In genomic region chr10:128820217-128820616, GRCm38 (mm10) we compare ENCODE assay signal across 18 mouse cellular contexts. TPM values are rescaled to one million over a fixed set of nuclear protein-coding genes. Genes with fewer than 3 reads are reported as not detected.
DNase-seq lines count a peak whose midpoint lies in the region; ATAC-seq lines count a peak whose summit lies in the region.
"Had no signal": no experiment of that assay in that cellular context is flagged by ENCODE, and none has a peak within 500 bp of the region (broad histone marks: within the 10 kb centered on the region; RNA-seq: fewer than 3 reads in every experiment).

No protein-coding gene starts in this region.

- no peaks in the 10 kb centered on the region for H3K27me3 ChIP-seq in hindbrain, embryonic 10.5 days (ENCODE audit: insufficient read depth, poor library complexity, severe bottlenecking)
- no peaks in the 10 kb centered on the region for H3K27me3 ChIP-seq in hindbrain, embryonic 13.5 days
- no peaks in the 10 kb centered on the region for H3K27me3 ChIP-seq in megakaryocyte, embryonic 14.5 days (replicated peaks)
- H3K27me3 ChIP-seq in embryonic facial prominence, embryonic 15.5 days: no peaks in the 10 kb centered on the region
- H3K27me3 ChIP-seq in stomach, embryonic 16.5 days (ENCODE audit: control insufficient read depth, insufficient read depth, low read length): no peaks in the 10 kb centered on the region
- H3K27me3 ChIP-seq: embryonic facial prominence, embryonic 12.5 days; heart, embryonic 15.5 days had no signal

- no peak overlapping the region for H3K27ac ChIP-seq in hindbrain, embryonic 10.5 days
- H3K27ac ChIP-seq in hindbrain, embryonic 13.5 days: no peak overlapping the region
- no peak overlapping the region for H3K27ac ChIP-seq in embryonic facial prominence, embryonic 15.5 days (replicated peaks)
- no peak overlapping the region for H3K27ac ChIP-seq in stomach, embryonic 16.5 days (ENCODE audit: low read length)
- H3K27ac ChIP-seq: embryonic facial prominence, embryonic 12.5 days; heart, embryonic 15.5 days; hindbrain, postnatal 0 days; left cerebral cortex, adult 2 months had no signal

- H3K4me3 ChIP-seq in hindbrain, embryonic 10.5 days: peak overlapping the region; percentile 88; the same call in 1 of the 2 replicates
- H3K4me3 ChIP-seq in hindbrain, embryonic 13.5 days: no peak overlapping the region
- peak overlapping the region; percentile 35 for H3K4me3 ChIP-seq in megakaryocyte, embryonic 14.5 days (replicated peaks)
- 0 out of 2 replicates have a peak overlapping the region, but pooled peaks have one; percentile 61 for H3K4me3 ChIP-seq in embryonic facial prominence, embryonic 15.5 days (replicated peaks)
- no peak overlapping the region for H3K4me3 ChIP-seq in stomach, embryonic 16.5 days (replicated peaks; ENCODE audit: low read length)

- WGBS in hindbrain, embryonic 10.5 days: 90% methylated on average over 4 of the region's 4 CpGs
- WGBS in hindbrain, embryonic 13.5 days: 91% methylated on average over 4 of the region's 4 CpGs
- 85% methylated on average over 4 of the region's 4 CpGs for WGBS in embryonic facial prominence, embryonic 15.5 days
- 83% methylated on average over 4 of the region's 4 CpGs for WGBS in stomach, embryonic 16.5 days

- H3K4me2 ChIP-seq in hindbrain, embryonic 13.5 days: no peak overlapping the region
- H3K4me2 ChIP-seq in embryonic facial prominence, embryonic 15.5 days (replicated peaks): no peak overlapping the region
- peak overlapping the region; percentile 66; the same call in 1 of the 2 replicates for H3K4me2 ChIP-seq in stomach, embryonic 16.5 days (ENCODE audit: low read depth, low read length)

- no peak for DNase-seq in hindbrain, embryonic 10.5 days (ENCODE audit: low spot score)
- DNase-seq in yolk sac, embryonic 10.5 days (ENCODE audit: low spot score): no peak
- DNase-seq: adrenal gland, postnatal 14 days; cerebellum, adult 8-10 months; gastrocnemius, postnatal 14 days; lung, adult 18-20 months; right cerebral cortex, postnatal 25 days; thymus, postnatal 4 days had no signal

- H3K36me3 ChIP-seq in hindbrain, embryonic 10.5 days: peaks cover 60% of the 10 kb centered on the region
- H3K36me3 ChIP-seq in hindbrain, embryonic 13.5 days: peaks cover 49% of the 10 kb centered on the region
- H3K36me3 ChIP-seq in megakaryocyte, embryonic 14.5 days (replicated peaks; ENCODE audit: low read length): peaks cover 62% of the 10 kb centered on the region
- peaks cover 47% of the 10 kb centered on the region for H3K36me3 ChIP-seq in embryonic facial prominence, embryonic 15.5 days
- peaks cover 11% of the 10 kb centered on the region for H3K36me3 ChIP-seq in stomach, embryonic 16.5 days (ENCODE audit: control insufficient read depth, insufficient read depth, low read length)

- no peak for ATAC-seq in hindbrain, embryonic 13.5 days (ENCODE audit: low FRiP score)
- ATAC-seq in megakaryocyte, adult 5-6 weeks (ENCODE audit: poor library complexity, severe bottlenecking): no peak
- ATAC-seq in embryonic facial prominence, embryonic 15.5 days (ENCODE audit: insufficient number of reproducible peaks, low FRiP score, low TSS enrichment, low read depth): no peak
- ATAC-seq in stomach, embryonic 16.5 days (ENCODE audit: insufficient read depth, low FRiP score): no peak
- ATAC-seq: forebrain, embryonic 16.5 days; hindbrain, postnatal 0 days had no signal

- no peak overlapping the region for H3K9ac ChIP-seq in hindbrain, embryonic 13.5 days
- H3K9ac ChIP-seq in embryonic facial prominence, embryonic 15.5 days: no peak overlapping the region
- no peak overlapping the region for H3K9ac ChIP-seq in stomach, embryonic 16.5 days (ENCODE audit: low read length)

- no peaks in the 10 kb centered on the region for H3K9me3 ChIP-seq in hindbrain, embryonic 10.5 days
- H3K9me3 ChIP-seq in hindbrain, embryonic 13.5 days: no peaks in the 10 kb centered on the region
- no peaks in the 10 kb centered on the region for H3K9me3 ChIP-seq in megakaryocyte, embryonic 14.5 days
- H3K9me3 ChIP-seq in embryonic facial prominence, embryonic 15.5 days (replicated peaks): no peaks in the 10 kb centered on the region
- no peaks in the 10 kb centered on the region for H3K9me3 ChIP-seq in stomach, embryonic 16.5 days (replicated peaks; ENCODE audit: control insufficient read depth, low read length)
- H3K9me3 ChIP-seq: embryonic facial prominence, embryonic 12.5 days; heart, embryonic 15.5 days had no signal

- peaks cover 16% of the 10 kb centered on the region for H3K4me1 ChIP-seq in hindbrain, embryonic 10.5 days (replicated peaks)
- peaks cover 17% of the 10 kb centered on the region for H3K4me1 ChIP-seq in hindbrain, embryonic 13.5 days (replicated peaks)
- H3K4me1 ChIP-seq in megakaryocyte, embryonic 14.5 days: peaks cover 33% of the 10 kb centered on the region
- peaks cover 14% of the 10 kb centered on the region for H3K4me1 ChIP-seq in embryonic facial prominence, embryonic 15.5 days
- H3K4me1 ChIP-seq in stomach, embryonic 16.5 days (ENCODE audit: control insufficient read depth, insufficient read depth, low read length): peaks cover 6% of the 10 kb centered on the region

RNA-seq across cellular contexts. Expression of gene Ormdl2, which starts 1.2 kb away (rescaled TPM):
- polyA plus RNA-seq in hindbrain, embryonic 10.5 days (2016; fragmentation: Nextera tagmentation; extraction: Ambion mirVana): 74.1 and 97.0 TPM in 2 replicates
- 30.2 and 34.4 TPM in 2 replicates for polyA plus RNA-seq in hindbrain, embryonic 13.5 days (2015; fragmentation: Nextera tagmentation; extraction: Ambion mirVana)
- 13.9 TPM in 1 of 2 replicates, not detected in the other for polyA plus RNA-seq in megakaryocyte, embryonic 14.5 days (2012; ENCODE audit: insufficient read depth, low replicate concordance)
- 49.5 and 65.2 TPM in 2 replicates for total RNA-seq in megakaryocyte, adult 5-6 weeks (2015)
- 67.1 and 72.3 TPM in 2 replicates for total RNA-seq in megakaryocyte, adult 5-6 weeks (2017)
- 58.2 and 61.7 TPM in 2 replicates for polyA plus RNA-seq in embryonic facial prominence, embryonic 15.5 days (2015; fragmentation: Nextera tagmentation; extraction: Ambion mirVana)
- polyA plus RNA-seq in stomach, embryonic 16.5 days (2015; fragmentation: Nextera tagmentation; extraction: Ambion mirVana): 84.9 and 103 TPM in 2 replicates

RNA-seq across cellular contexts. Expression of gene Sarnp, which starts 3.1 kb away (rescaled TPM):
- 251 and 263 TPM in 2 replicates for polyA plus RNA-seq in hindbrain, embryonic 10.5 days (2016; fragmentation: Nextera tagmentation; extraction: Ambion mirVana)
- 185 and 190 TPM in 2 replicates for polyA plus RNA-seq in hindbrain, embryonic 13.5 days (2015; fragmentation: Nextera tagmentation; extraction: Ambion mirVana)
- 13.5 TPM in 1 of 2 replicates, not detected in the other for polyA plus RNA-seq in megakaryocyte, embryonic 14.5 days (2012; ENCODE audit: insufficient read depth, low replicate concordance)
- total RNA-seq in megakaryocyte, adult 5-6 weeks (2015): 173 and 182 TPM in 2 replicates
- 209 and 234 TPM in 2 replicates for total RNA-seq in megakaryocyte, adult 5-6 weeks (2017)
- polyA plus RNA-seq in embryonic facial prominence, embryonic 15.5 days (2015; fragmentation: Nextera tagmentation; extraction: Ambion mirVana): 194 and 196 TPM in 2 replicates
- 161 and 184 TPM in 2 replicates for polyA plus RNA-seq in stomach, embryonic 16.5 days (2015; fragmentation: Nextera tagmentation; extraction: Ambion mirVana)

RNA-seq across cellular contexts. Expression of gene Tmem198b, which starts 16.0 kb away (rescaled TPM):
- 19.1 and 23.3 TPM in 2 replicates for polyA plus RNA-seq in hindbrain, embryonic 10.5 days (2016; fragmentation: Nextera tagmentation; extraction: Ambion mirVana)
- 17.9 and 18.8 TPM in 2 replicates for polyA plus RNA-seq in hindbrain, embryonic 13.5 days (2015; fragmentation: Nextera tagmentation; extraction: Ambion mirVana)
- 0.95 and 2.0 TPM in 2 replicates for polyA plus RNA-seq in megakaryocyte, embryonic 14.5 days (2012; ENCODE audit: insufficient read depth, low replicate concordance)
- total RNA-seq in megakaryocyte, adult 5-6 weeks (2015): 4.5 and 6.5 TPM in 2 replicates
- total RNA-seq in megakaryocyte, adult 5-6 weeks (2017): 3.9 and 4.0 TPM in 2 replicates
- polyA plus RNA-seq in embryonic facial prominence, embryonic 15.5 days (2015; fragmentation: Nextera tagmentation; extraction: Ambion mirVana): 25.4 and 28.1 TPM in 2 replicates
- polyA plus RNA-seq in stomach, embryonic 16.5 days (2015; fragmentation: Nextera tagmentation; extraction: Ambion mirVana): 17.3 and 18.2 TPM in 2 replicates

RNA-seq across cellular contexts. Expression of gene Dnajc14, which starts 16.4 kb away (rescaled TPM):
- polyA plus RNA-seq in hindbrain, embryonic 10.5 days (2016; fragmentation: Nextera tagmentation; extraction: Ambion mirVana): 50.4 and 56.0 TPM in 2 replicates
- polyA plus RNA-seq in hindbrain, embryonic 13.5 days (2015; fragmentation: Nextera tagmentation; extraction: Ambion mirVana): 57.5 and 59.5 TPM in 2 replicates
- 13.4 and 18.2 TPM in 2 replicates for polyA plus RNA-seq in megakaryocyte, embryonic 14.5 days (2012; ENCODE audit: insufficient read depth, low replicate concordance)
- 29.1 and 35.9 TPM in 2 replicates for total RNA-seq in megakaryocyte, adult 5-6 weeks (2015)
- 58.3 and 61.3 TPM in 2 replicates for total RNA-seq in megakaryocyte, adult 5-6 weeks (2017)
- 62.5 and 64.7 TPM in 2 replicates for polyA plus RNA-seq in embryonic facial prominence, embryonic 15.5 days (2015; fragmentation: Nextera tagmentation; extraction: Ambion mirVana)
- 54.1 and 59.5 TPM in 2 replicates for polyA plus RNA-seq in stomach, embryonic 16.5 days (2015; fragmentation: Nextera tagmentation; extraction: Ambion mirVana)

RNA-seq across cellular contexts. Expression of gene Mmp19, which starts 29.5 kb away (rescaled TPM):
- 0.36 and 0.39 TPM in 2 replicates for polyA plus RNA-seq in hindbrain, embryonic 10.5 days (2016; fragmentation: Nextera tagmentation; extraction: Ambion mirVana)
- 0.51 and 0.71 TPM in 2 replicates for polyA plus RNA-seq in hindbrain, embryonic 13.5 days (2015; fragmentation: Nextera tagmentation; extraction: Ambion mirVana)
- polyA plus RNA-seq in megakaryocyte, embryonic 14.5 days (2012; ENCODE audit: insufficient read depth, low replicate concordance): 3.4 TPM in 1 of 2 replicates, not detected in the other
- 4.4 and 4.5 TPM in 2 replicates for total RNA-seq in megakaryocyte, adult 5-6 weeks (2015)
- total RNA-seq in megakaryocyte, adult 5-6 weeks (2017): 10.9 and 12.7 TPM in 2 replicates
- 2.3 and 2.6 TPM in 2 replicates for polyA plus RNA-seq in embryonic facial prominence, embryonic 15.5 days (2015; fragmentation: Nextera tagmentation; extraction: Ambion mirVana)
- 2.2 and 3.5 TPM in 2 replicates for polyA plus RNA-seq in stomach, embryonic 16.5 days (2015; fragmentation: Nextera tagmentation; extraction: Ambion mirVana)

Comparison
In these comparisons a context has a peak if more than half of its experiments do, and no peak if none do; other contexts are left out.
1. H3K4me3 ChIP-seq: peak in hindbrain, embryonic 10.5 days (single experiment), megakaryocyte, embryonic 14.5 days (single experiment) and embryonic facial prominence, embryonic 15.5 days (single experiment); none in hindbrain, embryonic 13.5 days (single experiment) and stomach, embryonic 16.5 days (single experiment).
2. RNA of gene Sarnp, which starts 3.1 kb away (polyA plus RNA-seq): 251 to 263 TPM in hindbrain, embryonic 10.5 days, 194 to 196 TPM in embryonic facial prominence, embryonic 15.5 days, 185 to 190 TPM in hindbrain, embryonic 13.5 days and 161 to 184 TPM in stomach, embryonic 16.5 days; 13.5 TPM in megakaryocyte, embryonic 14.5 days; every median in the first group is over 10 times any median in the second.